Mouse (Mus musculus) hindlimb bud, embryonic 11.5 days (tissue): ENCODE measurements around the gene Myl9.

Source experiments
- DNase-seq: peaks from one replicate; pipeline ENCODE4 v3.0.0-alpha.2; 2012; ENCODE audit warnings: low read depth, low spot score; ENCODE audit errors: extremely low spot score

The Myl9 gene

DNA sequence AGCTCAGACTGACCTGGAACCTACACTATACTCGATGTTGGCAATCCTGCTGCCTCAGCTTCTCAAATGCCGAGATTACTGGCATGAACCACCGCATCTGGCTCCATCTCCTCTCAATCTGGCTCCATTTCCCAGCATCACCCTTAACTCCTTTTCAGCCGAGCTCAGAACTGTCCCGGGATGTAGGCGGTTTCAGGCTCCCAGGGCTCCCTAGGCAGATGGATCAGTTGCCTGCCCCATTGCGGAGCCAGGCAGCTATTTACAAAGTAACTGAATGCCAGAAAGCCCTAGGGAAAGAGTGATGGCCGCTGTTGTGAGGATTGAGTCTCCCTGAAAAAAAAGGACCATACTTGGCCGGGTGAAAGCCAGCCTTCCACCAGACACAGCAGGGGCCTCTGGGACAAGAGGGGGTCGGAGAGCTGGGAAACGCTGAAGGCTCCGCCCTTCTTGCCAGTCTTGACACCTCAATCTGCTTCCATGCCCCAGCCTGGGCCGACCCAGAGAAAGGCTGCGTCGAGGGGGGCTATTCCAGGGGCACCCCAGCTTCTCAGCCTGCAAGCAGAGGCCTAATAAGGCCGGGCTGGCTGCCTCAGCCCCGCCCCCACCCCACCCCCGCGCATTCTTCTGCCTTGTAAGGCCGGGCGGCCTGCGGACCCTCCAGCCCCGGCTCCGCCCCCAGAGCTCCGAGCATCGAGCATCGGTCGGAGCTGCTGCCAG, at the start of gene Myl9:
Gene Myl9 (plus strand): TSS at position 683 of the 717 bp plus-strand sequence.
- DNase-seq, result no peak

DNA sequence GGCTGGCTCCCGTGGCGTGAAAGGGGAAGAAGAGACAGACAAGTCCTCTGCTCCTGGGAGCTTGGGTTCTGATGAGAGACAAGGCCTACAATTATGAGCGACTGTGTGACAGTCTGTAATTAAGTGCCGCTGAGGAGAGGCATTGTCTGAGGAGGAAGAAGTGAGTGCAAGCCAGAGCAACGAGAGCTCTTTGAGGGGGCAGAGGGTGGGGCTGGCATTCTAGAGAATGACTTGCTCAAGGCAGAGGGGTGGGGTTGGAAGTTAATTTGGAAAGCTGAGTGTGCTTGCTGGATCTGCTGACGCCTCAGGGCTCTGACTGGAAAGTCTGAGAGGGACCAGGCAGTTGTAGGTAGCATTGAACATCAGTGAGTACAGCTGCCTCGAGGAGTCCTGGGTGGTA, 48.9 kb upstream of the Myl9 start:
- DNase-seq, result no peak

DNA sequence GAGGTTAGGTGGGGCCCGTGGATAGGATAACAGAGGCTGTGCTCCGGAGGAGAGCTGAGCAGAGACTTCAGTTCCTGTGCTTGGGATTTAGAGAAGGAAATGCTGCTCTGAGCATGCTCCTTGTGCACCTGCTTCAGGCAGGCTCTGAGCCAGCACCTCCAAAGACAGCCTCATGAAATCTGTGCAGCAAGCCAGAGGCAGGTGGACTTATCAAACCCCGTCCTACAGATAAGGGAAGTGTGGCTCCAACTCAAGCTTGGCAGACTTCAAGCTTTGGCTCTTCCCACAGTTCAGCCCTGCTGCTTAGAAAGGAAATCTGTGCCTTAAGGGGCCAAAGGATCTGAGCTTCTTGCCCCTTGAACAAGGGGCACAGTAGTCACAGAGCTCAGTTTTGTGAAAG, 48.3 kb upstream of the Myl9 start:
- DNase-seq, result no peak

DNA sequence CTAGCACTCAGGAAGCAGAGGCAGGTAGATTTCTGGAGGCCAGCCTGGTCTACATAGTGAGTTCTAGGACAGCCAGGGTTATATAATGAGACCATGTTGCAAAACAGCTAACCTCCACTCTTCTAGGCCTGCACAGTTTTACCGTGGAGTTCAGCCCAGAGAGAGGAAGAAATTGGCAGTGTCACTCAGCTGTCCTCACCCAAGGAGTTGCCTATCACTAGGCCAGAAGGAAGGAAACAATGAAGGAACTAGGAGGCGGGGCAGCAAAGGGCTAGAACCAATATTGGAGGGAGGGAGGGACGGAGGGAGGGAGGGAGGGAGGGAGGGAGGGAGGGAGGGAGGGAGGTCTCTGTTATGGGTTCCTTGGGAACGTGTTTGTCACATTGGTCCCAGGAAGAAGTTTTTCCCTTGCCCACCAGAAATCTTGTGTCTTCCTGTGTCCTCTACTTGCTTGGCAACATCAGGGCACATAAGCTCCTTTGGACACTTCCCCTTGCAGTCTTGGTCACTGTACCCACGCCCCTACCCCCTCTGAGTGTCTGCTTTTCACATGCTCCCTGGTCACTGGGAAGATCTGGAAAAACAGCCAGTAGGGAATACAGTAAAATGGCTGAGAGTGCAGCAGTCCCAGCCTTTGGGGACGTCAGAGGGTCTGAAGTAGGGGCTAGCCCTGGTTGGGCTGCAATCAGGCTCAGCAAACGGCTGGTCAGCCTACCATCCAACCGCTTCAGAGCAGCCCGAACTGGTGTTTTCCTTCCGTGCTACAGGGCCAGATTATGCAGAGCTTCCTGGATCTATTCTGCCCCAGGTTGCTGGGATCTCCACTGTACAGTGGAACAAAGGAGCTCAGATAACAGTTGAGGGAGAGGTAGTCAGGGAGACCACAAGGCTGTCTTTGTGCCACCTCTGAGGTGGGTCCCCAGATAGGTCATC, 45.4 kb upstream of the Myl9 start:
- no peak for DNase-seq

DNA sequence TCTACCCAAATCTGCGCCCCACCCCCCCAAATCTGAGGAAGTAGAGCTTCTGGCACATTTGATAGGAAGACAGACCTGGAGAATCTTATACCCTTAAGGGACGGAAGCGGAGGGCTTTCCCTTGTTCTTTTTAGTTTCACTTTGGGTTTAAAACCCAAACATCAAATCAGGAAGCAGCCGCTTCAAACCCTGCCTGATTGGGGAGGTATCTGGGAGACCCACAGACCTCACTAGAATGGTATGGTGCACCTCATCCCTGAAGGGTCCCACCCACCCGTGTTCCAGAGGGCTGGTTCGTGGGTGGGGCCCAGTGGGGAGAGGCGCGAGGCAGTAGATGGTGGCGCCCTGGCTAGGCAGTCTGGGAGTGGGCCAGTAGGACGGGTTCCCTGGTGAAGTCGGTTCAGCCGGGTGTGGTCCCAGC, 44.7 kb upstream of the Myl9 start:
- no peak for DNase-seq

DNA sequence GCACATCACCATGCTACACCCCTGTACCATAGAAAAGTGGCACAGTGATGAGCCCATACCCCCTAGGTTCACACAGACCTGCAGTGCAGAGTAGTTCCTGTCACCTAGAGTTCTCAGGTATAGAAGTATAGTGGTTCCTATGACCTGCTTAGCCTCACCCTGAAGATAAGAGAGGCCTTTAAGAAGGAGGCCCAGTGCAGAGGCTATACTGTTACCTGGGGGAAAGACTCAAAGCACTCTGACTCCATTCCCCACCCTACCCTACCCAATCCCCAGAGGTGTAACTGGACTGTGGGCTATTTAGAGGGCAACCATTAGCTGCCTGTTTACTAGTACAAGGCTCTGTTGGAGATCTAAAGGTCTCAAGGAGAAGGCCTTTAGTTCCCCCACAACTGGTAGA, 43.6 kb upstream of the Myl9 start:
- DNase-seq, result no peak

DNA sequence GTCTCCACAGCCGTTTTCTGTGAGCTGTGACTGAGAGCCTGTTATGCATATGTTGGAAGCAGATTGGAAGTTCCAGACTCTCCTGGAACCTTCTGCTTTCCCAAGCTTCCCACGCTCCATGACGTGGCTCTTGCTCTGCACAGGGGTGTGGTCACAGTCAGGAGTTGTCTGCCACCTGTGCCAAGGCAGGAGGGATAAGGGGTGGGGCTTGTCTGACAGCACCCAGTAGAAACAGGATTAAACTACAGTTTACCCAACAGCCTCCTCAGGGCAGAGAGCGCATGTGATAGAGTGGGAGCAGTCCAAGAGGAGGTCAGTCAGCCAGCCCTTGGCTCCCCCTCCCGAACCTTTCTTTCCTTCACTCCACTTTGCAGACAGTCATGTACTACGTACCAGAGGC, 43.1 kb upstream of the Myl9 start:
- no peak for DNase-seq

DNA sequence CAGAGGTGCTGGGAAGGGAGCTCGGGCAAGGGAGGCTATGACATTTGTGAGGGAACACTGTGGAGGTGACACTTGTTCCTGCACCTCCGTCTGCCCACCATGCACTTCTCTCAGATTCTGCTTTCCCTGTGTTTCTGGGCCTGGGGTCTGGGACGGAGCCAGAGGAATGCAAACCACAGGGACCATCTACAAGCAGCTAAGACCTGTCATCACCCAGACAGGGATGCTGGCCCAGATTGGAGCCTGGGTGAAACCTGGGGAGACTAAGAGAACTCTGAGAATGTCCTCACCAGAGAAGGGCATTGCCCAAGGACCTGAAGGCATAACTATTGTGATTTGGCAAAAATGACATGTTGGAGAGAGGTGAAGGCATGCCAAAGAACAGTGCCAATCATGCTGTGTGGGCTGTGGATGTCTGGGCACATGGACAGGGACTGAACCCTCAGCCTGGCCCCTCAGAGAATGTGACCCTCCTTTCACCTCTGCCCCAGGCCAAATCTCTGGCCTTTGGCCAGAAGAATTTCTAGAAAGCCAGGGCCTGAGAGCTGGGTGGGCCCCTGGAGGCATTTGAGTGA, 39.4 kb upstream of the Myl9 start:
- DNase-seq, result no peak

DNA sequence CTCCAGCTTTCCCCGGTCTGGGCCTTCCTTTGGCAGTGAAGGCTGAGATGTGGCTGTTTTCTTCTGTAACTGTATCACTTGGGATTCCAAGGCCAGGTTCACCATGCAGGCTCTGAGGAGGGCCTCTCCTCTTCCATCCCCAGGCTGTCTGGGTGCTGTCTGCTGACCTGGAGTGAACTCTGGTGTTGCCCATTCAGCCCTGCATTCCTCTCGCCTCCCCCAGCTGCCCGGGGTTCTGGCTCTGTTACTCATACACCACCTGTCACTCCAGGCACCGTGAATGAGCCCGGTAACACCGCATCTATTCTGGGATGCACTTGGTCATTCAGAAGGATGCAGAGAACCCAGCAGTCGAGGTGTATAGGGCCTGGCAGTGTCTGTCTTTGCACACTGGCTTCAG, 38.4 kb upstream of the Myl9 start:
- no peak for DNase-seq

DNA sequence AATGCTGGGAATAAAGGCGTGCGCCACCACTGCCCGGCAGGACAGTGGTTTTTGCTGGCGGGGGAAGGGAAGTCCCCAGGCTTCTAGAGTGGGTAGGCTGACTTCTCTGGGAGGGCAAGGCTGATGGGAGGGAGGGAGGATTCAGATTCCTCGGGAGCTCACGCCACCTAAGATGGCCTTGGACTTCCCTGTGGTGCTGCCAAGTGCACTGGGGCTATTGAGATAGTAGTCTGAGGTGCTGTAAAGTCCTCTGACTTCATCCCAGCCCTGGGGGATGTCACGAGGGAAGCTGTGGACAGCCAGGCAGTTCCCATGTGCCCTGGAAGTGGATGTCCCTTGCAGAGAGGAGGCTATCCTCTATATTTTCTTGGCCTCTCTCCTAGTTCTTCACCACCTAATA, 37.2 kb upstream of the Myl9 start:
- no peak for DNase-seq

DNA sequence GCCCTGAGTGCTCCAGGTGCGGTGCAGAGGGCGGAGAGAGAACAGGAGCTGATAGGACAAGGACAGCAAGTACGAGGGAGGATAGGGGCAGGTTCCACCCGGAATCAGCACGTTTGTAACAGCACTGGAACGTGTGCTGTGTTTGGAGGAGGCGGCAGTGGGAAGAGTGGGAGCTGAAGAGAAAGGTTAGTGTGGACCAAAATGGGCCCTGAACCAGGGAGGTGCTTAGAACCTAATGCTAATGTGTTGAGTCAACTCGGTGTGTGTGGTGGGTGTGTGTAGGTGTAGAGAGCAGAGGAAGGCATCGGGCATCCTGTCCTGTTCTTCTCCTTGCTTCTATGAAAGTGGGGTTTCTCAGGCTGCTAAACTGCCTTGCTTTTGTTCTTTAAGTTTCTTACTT, 34.0 kb upstream of the Myl9 start:
- no peak for DNase-seq

DNA sequence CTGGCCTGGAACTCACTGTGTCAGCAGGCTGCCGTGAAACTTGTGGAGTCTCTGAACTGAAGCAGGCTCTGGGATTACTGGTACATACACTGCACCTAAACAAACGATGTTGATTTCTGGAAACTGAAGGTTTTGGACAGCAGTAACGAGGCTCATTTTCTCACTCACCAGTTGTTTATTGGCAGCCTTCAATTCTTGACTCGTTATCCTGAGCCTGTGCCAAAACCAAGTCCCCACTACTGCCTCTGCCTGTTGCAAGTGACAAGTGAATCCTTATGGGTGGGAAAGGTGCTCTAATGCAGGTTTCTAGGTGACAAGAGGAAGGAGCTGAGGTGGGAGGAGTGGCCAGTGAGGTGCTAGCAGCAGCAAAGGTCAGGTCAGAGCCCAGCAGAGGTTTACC, 33.2 kb upstream of the Myl9 start:
- no peak for DNase-seq

DNA sequence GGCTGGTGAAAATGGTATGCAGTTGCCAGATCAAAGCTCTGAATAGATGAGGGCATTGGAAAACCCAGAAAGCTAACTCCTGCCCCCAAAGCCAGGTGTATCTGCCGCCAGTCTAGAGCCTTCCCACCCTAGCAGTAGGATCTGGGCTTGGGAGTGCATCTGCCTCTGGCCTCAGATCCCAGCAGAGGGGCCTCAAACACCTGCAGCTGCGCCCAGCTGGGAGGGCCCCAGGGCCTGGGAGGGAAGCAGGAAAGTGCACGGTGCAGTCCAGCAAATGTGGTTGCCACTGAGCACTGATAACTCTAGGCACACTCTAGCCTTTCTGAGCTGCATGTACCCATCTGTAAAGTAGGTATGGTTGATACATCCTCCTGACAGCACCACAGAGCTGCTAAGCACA, 32.0 kb upstream of the Myl9 start:
- DNase-seq, result no peak

DNA sequence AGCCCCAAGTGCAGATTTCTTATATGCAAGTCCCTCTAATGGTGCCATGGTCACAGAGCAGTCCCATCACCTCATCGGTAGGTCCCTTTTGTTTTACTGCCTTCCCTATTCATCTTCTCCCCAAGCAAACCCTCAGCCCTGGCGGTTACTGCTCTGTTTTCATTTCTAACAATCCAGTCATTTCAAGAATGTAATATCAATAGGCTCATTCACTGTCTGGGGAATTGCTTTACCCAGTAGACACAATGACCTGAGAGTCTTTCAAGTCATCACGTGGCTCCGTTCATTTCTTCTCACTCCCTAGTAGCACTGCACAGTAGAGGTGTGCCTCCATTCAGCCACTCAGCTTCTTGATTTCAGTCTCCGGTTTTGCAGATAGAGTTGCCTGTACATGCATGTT, 30.8 kb upstream of the Myl9 start:
- DNase-seq, result no peak

DNA sequence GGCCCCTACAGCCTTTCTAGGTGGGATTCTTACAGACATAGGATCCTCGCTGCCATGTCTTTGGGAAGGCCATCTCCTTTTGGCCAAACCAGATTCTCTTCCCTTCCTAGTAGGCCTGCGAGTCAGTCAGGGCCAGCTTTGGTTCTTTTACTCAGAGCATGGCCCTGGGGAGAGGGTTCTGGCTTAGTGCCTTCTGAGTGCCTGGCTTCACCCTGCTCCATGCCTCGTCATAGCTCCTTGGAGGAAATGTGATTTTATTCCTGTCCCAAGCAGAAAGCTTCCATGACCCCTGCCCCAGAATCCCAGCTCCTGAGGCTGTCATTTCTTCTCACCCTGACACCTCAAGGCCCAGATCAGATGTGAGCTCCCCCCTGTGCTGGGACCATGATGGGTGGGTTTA, 27.9 kb upstream of the Myl9 start:
- no peak for DNase-seq

DNA sequence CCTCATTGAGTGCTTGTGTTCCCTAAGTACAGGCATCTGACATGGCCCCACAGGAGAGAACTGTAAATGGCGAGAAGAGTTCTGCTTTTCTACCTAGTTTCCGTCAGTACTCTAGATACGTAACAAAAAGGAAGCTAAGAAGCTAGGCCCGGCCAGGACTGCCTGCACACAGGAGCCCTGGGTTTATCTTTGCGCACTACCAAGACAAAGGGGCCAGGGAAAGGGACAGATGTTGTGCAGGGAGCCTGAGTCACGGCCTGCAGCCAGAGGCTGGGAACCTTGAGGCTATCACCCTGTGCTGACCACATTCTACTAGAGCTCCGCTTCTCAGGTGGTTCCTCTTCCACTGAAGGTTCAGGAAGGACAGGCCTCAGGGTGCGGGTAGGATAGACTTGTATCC, 25.5 kb upstream of the Myl9 start:
- DNase-seq, result no peak

DNA sequence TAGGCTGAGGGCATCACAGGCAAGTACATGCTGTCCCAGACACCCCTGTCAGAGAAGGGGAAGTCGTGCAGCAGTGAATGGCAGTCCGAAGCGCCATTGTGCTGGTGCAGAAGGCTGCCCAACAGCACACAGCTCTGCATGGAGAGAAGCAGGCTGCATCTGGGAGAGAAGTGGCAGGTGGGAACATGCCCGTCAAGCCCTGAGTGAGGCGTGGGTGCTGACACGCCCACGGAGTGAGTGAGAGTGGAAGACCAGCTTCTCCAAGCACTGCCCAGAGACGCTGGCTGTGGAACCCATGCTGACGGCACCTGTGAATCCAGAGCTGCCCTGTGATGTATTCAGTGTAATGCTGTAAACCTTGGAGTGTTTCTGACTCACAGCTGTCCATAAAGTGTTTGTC, 18.3 kb upstream of the Myl9 start:
- DNase-seq, result no peak

DNA sequence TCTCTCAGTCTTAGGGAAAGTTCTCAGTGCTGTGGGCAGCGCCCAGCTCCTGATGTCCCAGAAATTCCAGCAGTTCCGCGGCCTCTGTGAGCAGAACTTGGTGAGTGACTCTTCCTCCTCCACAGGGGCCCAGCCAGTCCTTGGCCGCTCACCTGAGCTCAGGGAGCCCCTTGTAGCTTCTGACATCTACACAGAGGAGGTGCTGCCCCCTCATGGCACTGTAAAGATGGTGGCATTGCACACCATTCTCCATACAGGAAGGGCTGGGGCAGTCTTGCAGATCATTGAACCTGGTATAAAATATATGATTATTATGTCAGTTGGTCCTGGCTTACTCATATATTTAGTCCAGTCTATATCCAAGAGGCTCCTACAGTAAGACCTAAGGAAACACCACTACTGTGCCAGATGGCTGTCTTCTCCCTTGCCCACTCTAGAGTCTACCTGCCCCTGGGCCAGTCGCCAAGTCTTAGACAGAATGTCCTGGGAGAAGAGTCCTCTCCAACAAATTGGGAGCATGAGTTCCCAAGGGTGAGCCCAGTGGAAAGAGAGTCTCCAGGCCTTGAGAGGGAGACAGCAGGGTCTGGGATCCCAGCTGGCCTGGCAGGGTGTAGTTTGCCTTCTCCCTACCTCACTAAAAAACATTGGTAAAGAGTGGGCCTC, 14.2 kb upstream of the Myl9 start:
- DNase-seq, result no peak

DNA sequence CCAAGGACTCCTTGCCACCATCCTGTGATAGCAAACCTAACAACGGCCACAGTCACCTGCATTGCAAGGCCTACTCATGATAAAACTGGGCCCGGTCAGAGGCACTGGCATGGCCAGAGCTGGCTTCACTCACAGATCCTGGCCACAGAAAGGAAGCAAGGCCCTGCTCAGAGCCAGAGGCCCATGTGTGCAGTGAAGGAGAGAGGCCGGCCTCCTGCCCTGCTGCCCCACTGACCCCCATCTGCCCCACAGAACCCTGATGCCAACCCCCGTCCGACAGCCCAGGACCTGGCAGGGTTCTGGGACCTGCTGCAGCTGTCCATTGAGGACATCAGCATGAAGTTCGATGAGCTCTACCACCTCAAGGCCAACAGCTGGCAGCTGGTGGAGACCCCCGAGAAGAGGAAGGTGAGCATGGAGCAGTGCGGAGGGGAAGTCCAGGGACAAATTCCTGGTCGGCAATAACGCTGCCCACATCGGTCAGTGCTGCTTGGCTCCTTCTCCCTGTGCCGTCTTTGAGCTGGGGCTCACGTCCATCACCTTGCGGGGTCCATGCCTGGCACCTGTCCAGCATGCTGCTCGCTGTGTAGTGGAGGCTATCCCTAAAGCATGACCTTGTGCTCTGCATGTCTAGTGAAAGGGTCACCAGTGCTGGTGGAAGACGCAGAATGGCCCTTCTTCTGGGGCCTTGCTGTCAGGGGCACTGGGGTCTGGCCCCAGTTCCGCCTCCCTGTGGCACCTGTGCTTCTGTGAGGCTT, 13.5 kb upstream of the Myl9 start:
- DNase-seq, result no peak

DNA sequence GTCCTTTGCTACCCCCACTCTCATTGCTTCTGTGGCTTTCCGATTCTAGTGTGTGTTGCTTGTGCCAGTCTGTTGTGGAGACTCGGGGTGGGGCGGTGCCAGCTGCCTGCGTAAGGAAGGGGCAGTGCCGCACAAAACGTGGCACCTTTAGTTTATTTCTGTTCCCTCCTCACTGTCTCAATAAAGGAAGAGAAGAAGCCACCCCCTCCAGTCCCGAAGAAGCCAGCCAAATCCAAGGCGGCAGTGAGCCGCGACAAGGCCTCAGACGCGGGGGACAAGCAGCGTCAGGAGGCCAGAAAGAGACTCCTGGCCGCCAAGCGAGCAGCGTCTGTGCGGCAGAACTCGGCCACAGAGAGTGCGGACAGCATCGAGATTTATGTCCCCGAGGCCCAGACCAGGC, 12.7 kb upstream of the Myl9 start:
- no peak for DNase-seq

DNA sequence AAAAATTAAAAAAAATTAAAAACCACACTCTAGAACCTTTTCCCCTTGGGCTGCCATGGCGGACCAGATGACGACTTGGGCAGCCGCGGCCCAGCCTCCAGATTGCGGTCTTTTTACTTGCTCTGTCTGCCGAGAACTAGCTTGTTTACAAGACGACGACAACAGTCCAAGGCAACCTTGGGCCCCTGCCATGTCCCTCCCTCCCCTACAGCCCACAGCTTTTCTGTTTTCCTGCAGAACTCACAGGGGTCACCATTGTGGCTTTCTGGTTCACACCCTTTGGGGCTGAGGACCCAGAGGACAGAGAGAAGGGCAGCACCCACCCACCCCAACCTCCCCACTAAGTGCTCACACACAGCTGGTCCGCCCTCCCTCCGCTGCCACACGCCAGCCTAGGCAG, 12.1 kb upstream of the Myl9 start:
- DNase-seq, result no peak
